Mouse (Mus musculus) erythroblast, embryonic 14.5 days (primary cell): Measurements from ENCODE around the gene Aamp.

ENCODE experiments used
- GATA1 ChIP-seq: IDR thresholded peaks from 2 replicates; pipeline ENCODE4 v1.6.1; 2012; ENCODE audit warnings: low read length, inconsistent platforms, mixed read lengths
- TAL1 ChIP-seq: IDR thresholded peaks from 3 replicates; pipeline ENCODE4 v1.6.1; 2012; ENCODE audit warnings: low read length, inconsistent platforms, mixed read lengths

GRCm38 (mm10) chr1:74304339-74304790 is 19.8 kb upstream of the Aamp start:
- TF ChIP-seq TAL1 (no peak), GATA1 (no peak)
